Mouse (Mus musculus) CH12.LX (cell line): Measurements from ENCODE around the gene Ror2. TPM values are rescaled to one million over a fixed set of nuclear protein-coding genes. Genes with fewer than 3 reads are reported as not detected.

ENCODE experiments used
- DNase-seq: peaks from one replicate; pipeline ENCODE4 v3.0.0-alpha.2; 2013; ENCODE audit errors: extremely low read depth
- H3K27ac ChIP-seq: 2 replicates; pipeline ENCODE4 v1.5.1; 2012; ENCODE audit warnings: low read depth, mild to moderate bottlenecking, control low read depth, moderate library complexity; ENCODE audit not compliant: insufficient read depth
- H3K27me3 ChIP-seq: replicated peaks from 2 replicates; pipeline ENCODE3; 2012; ENCODE audit warnings: inconsistent platforms
- H3K36me3 ChIP-seq, 2 experiments: replicated peaks in 1 of 2; 2 replicates each; pipeline versions ENCODE3 to v1.6.1; 2012; ENCODE audit warnings: inconsistent platforms in 1 of 2, low read length in 1 of 2, mild to moderate bottlenecking in 1 of 2, mixed read lengths in 1 of 2, moderate library complexity in 1 of 2; ENCODE audit not compliant: control insufficient read depth in 1 of 2, insufficient read depth in 1 of 2
- H3K4me1 ChIP-seq, 2 experiments: 2 replicates each; pipeline ENCODE4 v1.6.1; 2012; ENCODE audit warnings: inconsistent platforms in 1 of 2, moderate library complexity in 1 of 2; ENCODE audit not compliant: insufficient read depth in 2 of 2, control insufficient read depth in 1 of 2
- H3K4me2 ChIP-seq: 2 replicates; pipeline ENCODE4 v1.6.1; 2012; ENCODE audit warnings: low read depth, mild to moderate bottlenecking, control low read depth; ENCODE audit not compliant: poor library complexity, insufficient read depth, severe bottlenecking
- H3K4me3 ChIP-seq, 3 experiments: fragments of 150-350 bp in 1 of 3; sonication (generic) in 1 of 3; replicated peaks in 1 of 3; 2 replicates each; pipeline versions ENCODE3 to v1.5.1; 2011 to 2012; ENCODE audit warnings: low read depth in 2 of 3, low read length in 2 of 3, mild to moderate bottlenecking in 2 of 3, moderate library complexity in 2 of 3, control low read depth in 1 of 3, improper control_type of control experiment in 1 of 3, inconsistent platforms in 1 of 3, mixed read lengths in 1 of 3; ENCODE audit not compliant: poor library complexity in 1 of 3
- H3K79me2 ChIP-seq: replicated peaks from 2 replicates; pipeline ENCODE4 v1.6.1; 2012; ENCODE audit warnings: mild to moderate bottlenecking, moderate library complexity; ENCODE audit not compliant: control insufficient read depth, poor library complexity, insufficient read depth, severe bottlenecking; ENCODE audit errors: extremely low read depth
- H3K9ac ChIP-seq: 2 replicates; pipeline ENCODE4 v1.6.1; 2012; ENCODE audit warnings: low read depth, mild to moderate bottlenecking, control low read depth, moderate library complexity; ENCODE audit not compliant: insufficient read depth
- H3K9me3 ChIP-seq: replicated peaks from 2 replicates; pipeline ENCODE3; 2012; ENCODE audit warnings: low read length, inconsistent platforms, mixed read lengths
- BHLHE40 ChIP-seq: IDR thresholded peaks from 2 replicates; pipeline ENCODE4 v1.6.1; 2011; ENCODE audit warnings: mild to moderate bottlenecking, low read depth, low read length, improper control_type of control experiment
- CHD1 ChIP-seq: IDR thresholded peaks from 2 replicates; pipeline ENCODE4 v1.6.1; 2012; ENCODE audit warnings: low read depth, low read length, improper control_type of control experiment, inconsistent platforms
- CHD2 ChIP-seq: IDR thresholded peaks from 2 replicates; pipeline ENCODE4 v1.6.1; 2011; ENCODE audit warnings: low read length, improper control_type of control experiment
- E2F4 ChIP-seq: IDR thresholded peaks from 2 replicates; pipeline ENCODE4 v1.6.1; 2011; ENCODE audit warnings: low read depth, low read length, improper control_type of control experiment; ENCODE audit not compliant: insufficient replicate concordance
- ELF1 ChIP-seq: IDR thresholded peaks from 2 replicates; pipeline ENCODE4 v1.6.1; 2014; ENCODE audit warnings: low read depth, mild to moderate bottlenecking, inconsistent platforms, low read length, improper control_type of control experiment
- EP300 ChIP-seq: IDR thresholded peaks from 2 replicates; pipeline ENCODE4 v1.6.1; 2011; ENCODE audit warnings: low read length, improper control_type of control experiment
- ETS1 ChIP-seq: conservative IDR thresholded peaks from 2 replicates; pipeline ENCODE4 v1.6.1; 2012; ENCODE audit warnings: low read depth, mild to moderate bottlenecking, inconsistent platforms, low read length, improper control_type of control experiment, moderate library complexity
- IRF4 ChIP-seq: IDR thresholded peaks from 2 replicates; pipeline ENCODE4 v1.6.1; 2014; ENCODE audit warnings: low read depth, mild to moderate bottlenecking, inconsistent platforms, low read length, improper control_type of control experiment
- JUN ChIP-seq: IDR thresholded peaks from 2 replicates; pipeline ENCODE4 v1.6.1; 2011; ENCODE audit warnings: low read depth, mild to moderate bottlenecking, low read length, improper control_type of control experiment, moderate library complexity; ENCODE audit not compliant: insufficient read depth
- JUND ChIP-seq: conservative IDR thresholded peaks from 2 replicates; pipeline ENCODE4 v1.6.1; 2011; ENCODE audit warnings: low read depth, low read length, improper control_type of control experiment
- KAT2A ChIP-seq: IDR thresholded peaks from 2 replicates; pipeline ENCODE4 v1.6.1; 2012; ENCODE audit warnings: low read length, improper control_type of control experiment, inconsistent platforms; ENCODE audit not compliant: insufficient replicate concordance
- MXI1 ChIP-seq: IDR thresholded peaks from 2 replicates; pipeline ENCODE4 v1.6.1; 2011; ENCODE audit warnings: mild to moderate bottlenecking, low read depth, low read length, improper control_type of control experiment
- NELFE ChIP-seq: IDR thresholded peaks from 2 replicates; pipeline ENCODE4 v1.6.1; 2011; ENCODE audit warnings: low read depth, low read length, improper control_type of control experiment
- NRF1 ChIP-seq: IDR thresholded peaks from 2 replicates; pipeline ENCODE4 v1.6.1; 2014; ENCODE audit warnings: low read depth, mild to moderate bottlenecking, inconsistent platforms, low read length, improper control_type of control experiment, moderate library complexity
- PAX5 ChIP-seq: IDR thresholded peaks from 2 replicates; pipeline ENCODE4 v1.6.1; 2012; ENCODE audit warnings: low read length, inconsistent platforms, mixed read lengths
- POLR2A ChIP-seq: IDR thresholded peaks from 2 replicates; pipeline ENCODE4 v1.6.1; 2011; ENCODE audit warnings: low read depth, mild to moderate bottlenecking, improper control_type of control experiment, low read length
- POLR2AphosphoS2 ChIP-seq: IDR thresholded peaks from 2 replicates; pipeline ENCODE4 v1.6.1; 2011; ENCODE audit warnings: low read depth, low read length, improper control_type of control experiment
- RAD21 ChIP-seq: IDR thresholded peaks from 2 replicates; pipeline ENCODE4 v1.6.1; 2011; ENCODE audit warnings: low read depth, mild to moderate bottlenecking, low read length, improper control_type of control experiment, moderate library complexity
- RCOR1 ChIP-seq: conservative IDR thresholded peaks from 2 replicates; pipeline ENCODE4 v1.6.1; 2012; ENCODE audit warnings: low read depth, mild to moderate bottlenecking, inconsistent platforms, low read length, improper control_type of control experiment
- SMC3 ChIP-seq: IDR thresholded peaks from 2 replicates; pipeline ENCODE4 v1.6.1; 2011; ENCODE audit warnings: low read depth, low read length, improper control_type of control experiment
- USF1 ChIP-seq: IDR thresholded peaks from 2 replicates; pipeline ENCODE4 v1.6.1; 2014; ENCODE audit warnings: low read depth, mild to moderate bottlenecking, inconsistent platforms, low read length, improper control_type of control experiment
- ZKSCAN1 ChIP-seq: IDR thresholded peaks from 2 replicates; pipeline ENCODE4 v1.6.1; 2012; ENCODE audit warnings: low read depth, inconsistent platforms, low read length, improper control_type of control experiment, borderline replicate concordance
- ZMIZ1 ChIP-seq: IDR thresholded peaks from 2 replicates; pipeline ENCODE4 v1.6.1; 2012; ENCODE audit warnings: low read depth, mild to moderate bottlenecking, inconsistent platforms, low read length, improper control_type of control experiment
- dilution Hi-C: fragments of 300-500 bp; cut with MboI; formaldehyde crosslinking; loops from 2 replicates; pipeline ENCODE4 v1.14.3; 2020; ENCODE audit warnings: low sequenced_read_pairs; ENCODE audit not compliant: extremely low pct_unique_long_range_greater_than_20kb, extremely low pct_ligation_motif_present
- in situ Hi-C: fragments of 300-500 bp; cut with MboI; formaldehyde crosslinking; loops from 3 replicates; pipeline ENCODE4 v1.14.3; 2019; ENCODE audit warnings: low sequenced_read_pairs, low pct_ligation_motif_present, low pct_unique_long_range_greater_than_20kb, mixed read lengths
- polyA plus RNA-seq: library from polyadenylated mRNA; unstranded; fragments of >175 nt; gene quantifications from 2 replicates; pipeline ENCODE4 v1.2.1, GENCODE M21; 2012; ENCODE audit warnings: low read depth; ENCODE audit not compliant: insufficient read length
- total RNA-seq, 2 experiments: library from RNA; depleted of rRNA; stranded (reverse); fragments of 300-350 nt in 1 of 2; fragments of >200 nt in 1 of 2; gene quantifications; 2 replicates each; pipeline ENCODE4 v1.2.3; 2012 to 2014

Ror2 gene
- total and polyA plus RNA-seq, 3 experiments: 0.13 to 0.63 (median 0.16) TPM

- Histone ChIP-seq H3K27me3 (peaks cover 4% of the 10 kb centered on the region), H3K4me3 (no peak overlapping the region), H3K4me1 (no peaks in the 10 kb centered on the region), H3K27ac (no peak overlapping the region), H3K9me3 (peaks cover 9% of the 10 kb centered on the region), H3K79me2 (no peaks in the 10 kb centered on the region), H3K36me3 (no peaks in the 10 kb centered on the region), H3K4me2 (no peak overlapping the region), H3K9ac (no peak overlapping the region)
- TF ChIP-seq CHD1 (no peak), SMC3 (no peak), NRF1 (no peak), KAT2A (no peak), CHD2 (no peak), MXI1 (no peak), RAD21 (no peak), POLR2A (no peak), ZKSCAN1 (no peak), ELF1 (no peak), USF1 (no peak), EP300 (no peak), POLR2AphosphoS2 (no peak)
- dilution Hi-C loops: no loop called here
- DNase-seq: no peak
- in situ Hi-C loops: loop anchor here (5.0 kb wide), 1 partner anchor 54 kb away; no protein-coding TSS in a partner anchor
Measured at GRCm38 (mm10) chr13:53143076-53143475, 142.8 kb downstream of the Ror2 start.

- H3K4me3 ChIP-seq: no peak overlapping the region
- H3K36me3 ChIP-seq: no peaks in the 10 kb centered on the region
- H3K27me3 ChIP-seq: peaks cover 6% of the 10 kb centered on the region
- no peaks in the 10 kb centered on the region for H3K79me2 ChIP-seq
- no peak overlapping the region for H3K4me2 ChIP-seq
- DNase-seq: no peak
- H3K4me1 ChIP-seq: no peaks in the 10 kb centered on the region
- H3K9me3 ChIP-seq: peaks cover 12% of the 10 kb centered on the region
- no peak overlapping the region for H3K27ac ChIP-seq
- in situ Hi-C loops: loop anchor here (5.0 kb wide), 1 partner anchor 55 kb away; no protein-coding TSS in a partner anchor
- TF ChIP-seq NELFE (no peak), PAX5 (no peak), E2F4 (no peak), BHLHE40 (no peak), ZKSCAN1 (no peak), RCOR1 (no peak), JUND (no peak), ETS1 (no peak), JUN (no peak), ELF1 (no peak), ZMIZ1 (no peak), IRF4 (no peak)
- TF ChIP-seq, all 38 proteins: peak for 0
- H3K9ac ChIP-seq: no peak overlapping the region
- dilution Hi-C loops: no loop called here
Measured at GRCm38 (mm10) chr13:53142268-53142667, 143.7 kb downstream of the Ror2 start.
